Mouse (Mus musculus) lung, postnatal 4 days (tissue): ENCODE measurements at regions not wholly inside any gene's neighbourhood (a gene's known extent, or its start where the extent isn't known, plus 50 kb on each side); places are given as distances from the start of the nearest gene placed in this dataset.
A peak's percentile ranks its signal among the peaks of the same experiment; 100 is the strongest.
"Not testable (repeated sequence)": the region's sequence is repeated elsewhere in the genome, so short reads cannot be mapped to it uniquely, and the experiment has no call there.

Experiments
- DNase-seq, 2 experiments: peaks; one replicate each; pipeline ENCODE4 v3.0.0; 2021

DNA sequence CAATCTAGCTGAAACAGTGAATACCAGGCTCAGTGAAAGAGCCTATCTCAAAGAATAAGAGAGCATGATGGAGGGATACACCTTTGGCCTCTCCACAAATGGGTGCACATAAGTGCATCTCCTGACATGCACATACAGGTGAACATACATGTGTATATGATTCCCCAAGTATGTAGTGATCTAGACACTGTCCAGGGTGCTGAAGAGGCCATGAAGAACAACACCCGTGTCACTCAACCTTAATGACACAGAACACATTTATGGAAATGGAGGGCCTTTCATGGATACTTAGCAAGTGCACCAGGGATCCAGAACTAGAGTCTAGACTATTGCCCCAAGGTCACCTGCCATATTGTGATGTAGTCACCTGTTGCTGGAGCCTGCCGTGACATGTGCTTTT is 56.9 kb downstream of the Spata19 start:
- no peak for DNase-seq

DNA sequence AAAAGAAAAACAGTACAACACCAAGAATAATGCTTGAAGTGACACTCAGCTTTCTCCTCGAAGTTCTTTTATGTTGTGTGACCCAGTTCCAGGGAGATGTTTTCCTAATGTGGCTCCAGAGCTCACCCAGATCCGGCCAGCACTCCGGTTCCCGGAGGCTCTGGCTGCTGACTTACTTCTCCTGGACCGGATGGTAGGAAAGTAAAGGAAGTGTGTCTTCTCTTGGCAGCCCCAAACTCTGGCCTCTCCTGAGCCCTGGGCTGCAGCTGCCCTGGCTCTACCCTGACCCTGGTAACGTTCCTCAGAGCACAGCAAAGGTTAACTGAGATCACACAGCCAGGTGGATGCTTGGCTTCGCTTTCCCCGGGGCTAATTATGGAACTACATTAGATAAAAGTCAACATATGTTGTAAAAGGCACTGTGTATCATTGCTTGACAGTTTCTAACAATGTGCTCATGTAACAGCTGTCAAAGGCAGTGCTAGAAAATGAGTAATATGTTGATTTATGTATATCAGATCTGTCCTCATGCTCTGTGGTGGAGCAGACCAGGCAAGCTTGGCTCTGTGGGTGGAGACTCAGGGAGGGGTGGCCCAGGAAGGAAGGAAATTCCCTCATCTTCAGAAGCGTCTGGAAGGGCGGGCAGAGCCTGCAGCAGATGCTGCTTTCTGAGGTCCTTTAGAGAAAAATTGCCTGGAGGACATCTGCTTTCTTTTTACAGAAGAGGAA is 57.5 kb downstream of the Spata19 start:
- peak in 1 of 2 experiments; percentile 46 for DNase-seq

DNA sequence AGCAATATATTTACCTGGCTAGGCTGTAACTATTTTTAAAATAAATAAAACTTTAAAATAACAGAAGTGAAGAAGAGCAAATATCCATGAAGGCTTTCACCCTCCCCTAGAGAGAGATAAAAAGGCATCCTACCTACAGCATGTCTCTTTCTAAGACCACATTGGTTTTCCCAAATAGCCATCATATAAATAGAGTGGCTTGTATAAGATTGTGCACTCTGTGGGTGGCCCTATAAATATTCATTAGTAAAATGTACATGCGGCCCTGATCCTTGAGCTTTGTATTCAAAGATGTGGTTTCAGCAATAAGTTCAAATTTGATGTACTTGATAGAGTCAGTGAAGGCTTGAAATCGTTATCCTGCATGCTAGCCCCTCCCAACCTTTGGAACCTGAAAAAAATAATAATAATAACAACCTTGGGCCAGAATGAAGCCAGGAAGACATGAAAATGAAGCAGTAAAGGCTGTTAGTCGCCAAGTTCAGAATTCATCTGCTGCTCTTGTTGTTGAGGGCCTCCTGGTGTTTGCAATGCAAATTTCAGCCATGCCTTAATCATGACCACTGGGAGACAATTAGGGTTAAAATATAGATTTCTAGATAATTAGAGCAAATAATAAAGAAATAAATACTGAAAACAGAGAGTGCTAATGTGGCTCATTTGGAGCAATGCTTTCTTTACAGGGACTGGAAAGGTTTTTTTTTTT is 61.9 kb downstream of the Spata19 start:
- DNase-seq = no peak

DNA sequence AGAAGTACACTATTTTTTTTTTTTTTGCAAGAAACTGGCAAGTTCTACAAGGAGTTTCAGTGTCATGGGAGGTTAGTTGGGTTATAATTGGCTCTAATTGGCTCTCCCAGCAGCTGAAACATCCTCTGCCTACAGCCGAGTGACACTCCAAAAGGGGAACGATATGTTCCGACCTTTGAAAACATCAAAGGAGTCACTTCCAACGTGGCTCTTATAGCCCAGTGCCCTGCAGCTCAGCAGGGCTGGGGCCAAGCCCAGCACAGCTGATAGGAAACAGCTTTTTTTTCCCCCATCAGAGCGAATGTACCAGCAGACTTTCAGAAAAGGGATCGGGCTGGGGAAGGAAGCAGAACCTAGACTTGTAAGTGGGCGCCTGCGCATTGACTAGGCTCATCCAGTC is 64.4 kb downstream of the Spata19 start:
- DNase-seq = no peak

DNA sequence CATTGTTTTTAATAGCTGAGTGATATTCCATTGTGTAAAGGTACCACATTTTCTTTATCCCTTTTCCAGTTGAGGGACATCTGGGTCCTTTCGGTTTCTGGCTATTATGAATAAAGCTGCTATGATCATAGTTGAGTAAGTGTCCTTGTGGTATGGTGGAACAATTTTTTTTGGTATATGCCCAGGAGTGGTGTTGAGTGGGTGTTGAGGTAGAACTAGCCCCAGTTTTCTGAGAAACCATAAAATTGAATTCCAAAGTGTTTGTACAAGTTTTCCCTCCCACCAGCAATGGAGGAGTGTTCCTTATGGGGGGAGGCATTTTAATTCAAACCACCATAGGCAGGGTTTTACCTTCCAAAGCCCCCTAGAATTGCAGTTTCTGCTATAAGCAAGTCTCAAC is 67.4 kb downstream of the Spata19 start:
- DNase-seq = no peak

DNA sequence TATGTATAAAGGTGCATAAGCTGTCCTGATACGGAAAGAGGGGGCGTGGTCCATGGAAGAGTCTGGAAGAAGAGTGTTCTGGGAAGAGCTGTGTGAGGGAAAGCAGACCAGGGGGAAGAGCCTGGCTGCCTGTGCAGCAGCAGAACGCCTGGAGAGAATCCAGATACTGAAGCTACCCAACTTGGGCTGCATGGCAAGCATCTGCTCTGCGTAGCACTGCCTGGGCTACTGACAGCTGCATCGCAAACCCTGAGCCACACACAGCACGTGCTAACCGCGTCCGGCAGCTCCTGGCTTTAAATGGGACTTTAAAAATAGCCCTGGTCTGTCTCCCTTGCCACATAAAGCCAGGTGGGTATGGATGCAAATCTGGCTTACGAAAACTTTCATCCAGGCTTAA is 78.9 kb downstream of the Spata19 start:
- no peak for DNase-seq

DNA sequence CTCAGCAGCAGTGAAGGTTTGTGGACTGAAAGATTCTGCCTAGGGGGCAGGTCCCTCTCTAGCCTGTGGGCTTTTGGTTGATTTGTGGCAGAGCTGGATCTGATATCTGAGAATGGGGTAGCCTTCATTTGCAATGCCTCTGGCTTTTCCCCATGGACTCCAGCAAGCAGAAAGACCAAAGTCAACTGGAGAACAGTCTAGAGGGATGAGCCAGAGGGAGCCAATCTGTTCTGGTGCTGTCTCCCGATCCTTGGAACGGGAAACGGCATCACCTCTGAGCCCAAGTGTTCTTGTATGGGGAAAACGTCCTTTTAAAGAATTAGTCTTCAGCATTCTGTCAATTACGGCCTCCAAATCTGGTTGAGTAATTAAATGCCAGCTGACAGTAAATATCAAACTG is 80.0 kb downstream of the Spata19 start:
- no peak for DNase-seq

DNA sequence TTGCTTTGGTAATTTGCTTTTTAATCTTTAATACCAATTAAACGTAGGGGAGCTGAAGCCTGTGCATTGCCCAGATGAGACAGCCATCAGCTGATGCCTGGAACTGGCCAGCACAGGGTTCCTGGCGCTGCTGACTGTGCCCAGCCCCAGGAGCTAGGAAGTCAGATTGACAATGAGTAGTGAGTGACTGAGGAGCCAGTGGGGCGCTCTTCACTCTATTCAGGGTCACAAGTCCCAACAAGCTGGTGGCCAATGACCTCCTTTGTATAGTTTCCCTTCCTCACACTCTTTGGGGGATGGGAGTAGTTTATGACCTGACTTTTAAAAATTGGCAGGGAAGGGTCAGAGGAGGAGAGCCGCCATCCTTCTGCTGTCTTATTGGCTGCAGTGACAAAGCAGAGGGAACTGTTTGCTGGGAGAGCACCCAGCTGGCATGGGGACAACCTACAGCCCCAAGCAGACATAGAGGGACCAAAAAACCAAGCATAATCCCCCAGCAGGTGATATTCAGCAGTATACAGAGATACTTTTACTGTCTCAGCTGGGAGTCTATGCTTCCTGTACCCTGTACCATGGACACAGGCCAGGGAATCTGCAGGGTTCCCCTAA is 80.6 kb downstream of the Spata19 start:
- DNase-seq = no peak

DNA sequence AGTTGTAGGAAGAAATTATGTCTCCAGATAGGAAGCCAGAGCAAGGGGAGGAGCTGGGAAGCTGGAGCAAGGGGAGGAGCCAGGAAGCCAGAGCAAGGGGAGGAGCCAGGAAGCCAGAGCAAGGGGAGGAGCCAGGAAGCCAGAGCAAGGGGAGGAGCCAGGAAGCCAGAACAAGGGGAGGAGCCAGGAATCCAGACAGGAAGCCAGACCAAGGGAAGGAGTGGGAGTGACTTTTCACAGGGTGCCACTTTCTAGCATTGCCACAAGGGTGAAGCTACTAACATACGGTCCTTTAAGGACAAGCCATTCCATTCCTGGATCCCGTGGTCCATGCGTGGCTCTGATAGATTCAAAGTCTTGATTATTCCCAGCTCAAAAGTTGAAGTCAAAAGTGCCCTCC is 81.7 kb downstream of the Spata19 start:
- DNase-seq = no peak

DNA sequence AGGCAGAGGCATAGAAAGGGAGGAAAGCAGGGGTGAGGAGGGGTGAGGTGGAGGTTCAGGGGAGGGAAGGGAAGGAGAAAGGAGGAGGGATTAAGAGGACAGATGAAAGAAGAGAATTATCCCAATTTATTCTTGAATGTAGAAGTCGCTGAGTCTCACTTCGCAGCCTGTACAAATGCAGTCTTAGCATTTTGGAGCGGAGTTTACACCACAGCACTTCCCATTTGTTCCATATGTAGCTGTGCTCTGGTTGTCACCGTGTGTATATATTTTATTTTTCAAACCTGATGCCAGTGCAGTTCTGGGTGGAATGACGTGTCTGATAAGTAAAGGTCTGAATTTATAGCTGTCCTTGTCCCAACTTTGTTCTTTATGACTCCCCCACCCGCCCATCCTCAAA is 105.2 kb downstream of the Spata19 start:
- DNase-seq = no peak

DNA sequence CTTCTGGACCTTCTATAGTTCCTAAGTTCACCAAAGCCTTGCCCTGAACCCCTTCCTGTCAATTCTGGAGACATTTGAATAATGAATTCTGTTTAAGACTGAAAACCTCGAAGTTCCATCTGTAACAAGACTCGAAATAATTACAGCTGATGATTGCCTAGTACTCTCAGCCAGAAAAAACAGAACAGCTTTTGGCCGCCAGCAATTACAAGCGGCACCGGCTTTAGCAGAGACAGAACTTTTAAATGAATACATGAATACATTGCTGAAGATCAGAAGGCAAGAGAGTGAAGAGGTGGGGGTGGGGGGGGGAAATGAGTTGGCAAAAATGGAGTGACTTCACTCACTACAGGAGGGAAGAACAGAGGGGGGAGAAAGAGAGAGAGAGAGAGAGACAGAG is 112.6 kb downstream of the Spata19 start:
- no peak for DNase-seq

DNA sequence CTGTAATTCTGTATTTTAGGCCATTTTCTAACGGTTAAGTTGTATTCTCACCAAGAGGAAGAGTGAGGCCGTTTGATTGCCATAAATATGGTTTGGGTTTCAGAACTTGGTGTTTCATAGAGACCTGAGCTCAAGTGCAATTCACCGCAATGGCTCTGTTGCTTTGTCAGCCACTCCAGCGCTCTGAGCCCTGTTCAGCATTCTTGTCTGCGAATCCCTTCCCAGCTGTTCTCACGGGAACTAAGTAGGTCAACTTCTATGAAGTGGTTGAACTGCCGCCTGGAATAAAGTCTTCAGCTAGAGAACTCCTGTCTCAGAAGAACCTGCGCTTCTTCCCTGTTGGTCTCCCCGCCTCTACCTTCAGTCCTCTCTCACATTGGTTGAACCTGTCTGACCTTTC is 113.1 kb downstream of the Spata19 start:
- DNase-seq = no peak

DNA sequence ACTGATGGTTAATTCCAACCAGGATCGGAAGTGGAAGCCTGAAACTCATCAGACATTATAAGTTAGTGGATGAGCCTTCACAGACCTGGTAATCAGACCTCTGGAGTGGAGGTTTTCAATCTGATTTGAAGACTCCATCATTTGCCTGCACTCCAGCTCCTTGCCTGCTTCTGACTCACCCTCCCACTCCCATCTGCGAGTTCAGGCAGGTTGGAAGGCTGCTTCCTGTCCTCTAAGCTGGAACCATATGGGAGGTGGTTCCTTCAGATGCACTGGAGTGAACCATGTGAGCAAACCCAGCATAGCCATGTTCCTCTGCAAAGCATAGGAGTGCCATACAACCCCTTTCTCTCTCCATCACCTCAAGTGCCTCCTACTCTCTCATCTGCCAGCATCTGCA is 114.6 kb downstream of the Spata19 start:
- DNase-seq = no peak

DNA sequence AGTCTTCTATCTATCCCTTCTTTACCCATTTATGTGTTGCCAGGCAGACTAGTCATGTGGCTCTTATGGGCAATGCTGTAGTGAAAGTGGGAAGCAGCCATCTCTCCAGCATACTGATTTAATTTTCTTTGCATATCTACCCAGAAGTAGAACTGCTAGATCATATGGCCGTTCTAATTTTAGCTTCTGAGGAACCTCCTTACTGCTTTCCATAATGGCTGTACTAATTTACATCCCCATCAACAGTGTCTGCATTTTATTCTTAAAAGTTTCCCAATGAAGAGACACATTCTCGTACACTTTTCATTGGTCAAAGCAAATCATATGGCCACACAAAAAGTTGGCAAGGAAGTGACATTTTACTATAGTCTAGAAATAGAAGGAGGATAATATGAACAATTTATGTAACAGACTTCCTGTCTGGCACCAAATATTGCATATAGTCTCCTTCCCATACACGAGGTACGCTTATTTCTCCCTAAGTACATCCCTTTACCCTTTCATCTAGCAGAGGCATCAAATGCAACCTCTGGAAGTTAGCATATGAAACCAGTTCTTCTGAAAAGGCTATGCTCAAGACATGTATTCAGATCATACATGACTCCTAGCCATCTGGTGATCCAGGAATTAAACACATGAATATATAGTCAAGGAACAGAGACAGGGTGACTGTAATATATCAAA is 119.0 kb downstream of the Spata19 start:
- DNase-seq = no peak

DNA sequence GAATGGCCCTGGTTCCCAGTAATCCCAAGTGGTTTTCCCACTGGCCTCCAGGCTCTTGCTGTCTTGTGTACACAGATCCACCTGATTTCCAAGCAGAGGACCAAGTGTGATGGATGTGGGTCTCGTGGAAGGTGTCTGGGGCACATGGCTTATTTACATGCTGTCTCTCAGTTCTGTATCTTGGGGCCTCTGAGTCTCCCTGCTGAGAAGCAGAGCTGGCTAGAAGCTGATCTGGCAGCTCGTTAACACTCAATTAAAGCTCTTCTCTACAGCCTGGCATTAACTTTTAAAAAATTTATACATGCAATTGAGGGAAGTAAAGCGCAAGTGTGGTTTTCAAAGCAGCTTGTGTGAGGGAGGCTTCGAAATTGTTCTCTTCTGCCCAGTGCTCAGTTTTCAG is 121.4 kb downstream of the Spata19 start:
- no peak for DNase-seq

DNA sequence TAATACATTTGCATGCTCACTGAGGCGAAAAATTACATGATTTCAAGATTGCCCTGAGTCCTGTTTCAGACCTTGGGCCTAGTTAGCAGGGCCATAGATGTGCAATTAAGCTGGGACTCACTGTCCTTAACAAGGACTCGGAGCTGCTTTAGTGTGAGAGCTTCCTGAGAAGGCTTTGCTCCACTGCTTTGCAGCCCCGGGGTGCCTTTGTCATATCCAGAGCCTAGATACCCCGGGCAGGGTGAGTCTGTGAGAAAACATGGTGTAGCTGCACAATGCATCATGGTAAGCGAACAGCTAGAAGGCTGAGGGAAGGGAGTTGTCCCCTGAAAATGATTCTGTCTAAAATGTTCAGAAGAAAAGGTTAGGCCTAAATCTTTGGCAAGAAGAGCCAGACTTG is 123.1 kb downstream of the Spata19 start:
- no peak for DNase-seq

DNA sequence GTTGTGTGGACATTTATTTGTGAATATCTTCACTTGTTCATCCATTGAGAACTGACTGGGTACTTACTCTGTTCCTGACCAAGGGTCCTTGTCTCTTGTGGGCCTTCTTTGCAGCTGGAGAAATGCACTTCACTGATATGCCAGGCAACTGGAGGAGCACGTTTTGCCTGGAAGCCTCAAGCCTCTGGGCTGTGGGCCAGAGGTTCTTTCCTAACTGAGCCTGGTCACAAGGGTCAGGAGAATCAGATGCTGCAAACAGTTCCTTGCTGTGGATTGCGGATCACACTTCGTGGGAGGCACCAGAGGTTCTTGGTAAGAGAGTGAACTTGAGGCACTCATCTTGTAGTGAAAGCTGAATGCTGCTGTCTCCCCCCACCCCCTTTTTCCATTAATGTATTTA is 124.6 kb downstream of the Spata19 start:
- peak; percentile 9 to 51 for DNase-seq

DNA sequence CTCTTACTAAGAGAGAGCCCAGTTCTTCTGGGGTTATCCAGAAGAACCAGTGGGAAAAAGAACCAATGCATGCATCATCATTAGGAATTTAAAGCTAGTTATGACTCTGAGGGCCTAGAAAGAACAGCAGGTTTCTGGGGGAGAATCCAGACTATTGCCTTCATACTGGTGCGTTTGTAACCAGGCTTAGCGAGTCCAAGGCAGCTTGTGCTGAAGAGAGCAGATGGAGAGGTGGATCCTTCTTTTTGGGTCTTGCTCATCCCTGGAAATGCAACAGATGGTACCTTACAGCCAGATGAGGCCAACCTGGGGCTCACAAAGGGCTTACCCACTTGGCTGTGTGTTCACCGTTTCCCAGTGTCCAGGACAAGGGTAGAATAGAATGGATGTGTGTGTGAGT is 130.1 kb downstream of the Spata19 start:
- DNase-seq = no peak

DNA sequence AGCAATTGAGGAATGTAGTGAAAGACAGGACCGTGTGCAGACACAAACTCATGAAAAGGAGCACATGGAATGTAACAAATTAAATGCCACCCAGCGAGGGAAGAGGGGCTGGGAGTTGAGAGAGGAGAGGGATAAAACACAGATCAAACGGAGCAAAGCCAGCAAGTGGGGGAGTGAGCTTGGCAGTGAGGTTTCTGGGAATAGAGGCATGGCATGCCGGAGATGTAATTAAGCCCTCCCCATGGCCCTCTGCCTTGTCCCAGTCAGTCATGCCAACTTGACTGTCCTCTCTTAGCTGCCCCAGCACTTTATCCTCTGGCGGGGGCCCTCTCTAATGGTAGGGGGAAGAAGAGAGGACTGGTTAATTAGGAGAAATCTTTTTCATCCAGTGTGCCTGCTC is 141.9 kb downstream of the Spata19 start:
- DNase-seq = no peak

DNA sequence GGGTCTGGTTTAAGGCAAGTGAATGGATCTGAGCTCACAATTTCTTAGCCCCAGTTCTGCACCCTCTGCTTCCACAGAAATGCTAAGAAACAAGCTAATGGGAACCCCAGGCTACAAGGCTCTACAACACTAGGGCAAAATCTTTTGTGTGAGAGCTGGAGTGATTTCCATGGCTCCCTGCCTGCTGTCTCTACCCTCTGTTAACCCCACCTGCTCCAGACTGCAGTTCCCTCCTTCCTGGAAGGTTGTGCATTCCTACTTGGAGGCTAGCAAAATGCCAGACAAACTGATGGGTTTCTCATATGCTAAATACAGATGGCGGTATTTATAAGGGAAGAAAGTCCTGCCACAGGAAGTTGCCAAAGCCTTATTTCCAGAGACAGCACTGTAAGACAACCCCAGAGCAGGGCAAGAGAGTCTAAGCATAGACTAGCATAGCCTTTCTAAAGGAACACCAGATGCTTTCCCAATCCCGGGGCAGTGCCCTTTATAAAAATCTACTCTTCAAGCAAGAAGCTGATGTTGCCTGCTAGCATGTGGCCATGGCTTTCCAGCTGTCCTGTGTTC is 145.1 kb downstream of the Spata19 start:
- no peak for DNase-seq

DNA sequence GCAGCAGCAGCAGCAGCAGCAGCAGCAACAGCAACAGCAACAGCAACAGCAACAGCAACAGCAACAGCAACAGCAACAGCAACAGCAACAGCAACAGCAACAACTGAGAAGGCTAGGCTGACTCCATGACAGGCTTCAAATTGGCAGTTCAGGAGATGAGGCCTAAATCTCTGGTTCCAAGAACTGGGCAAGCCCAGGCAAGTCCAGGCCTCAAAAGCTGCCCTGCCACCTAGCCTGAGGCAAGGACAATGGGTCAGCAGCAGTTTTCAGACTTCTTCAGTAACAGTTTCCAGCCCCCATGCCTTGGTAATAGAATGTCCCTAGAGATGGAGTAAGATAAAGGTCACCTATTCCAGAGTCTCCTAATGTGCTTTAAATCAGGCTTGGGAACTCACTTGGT is 158.1 kb downstream of the Spata19 start:
- DNase-seq = not testable (repeated sequence)

DNA sequence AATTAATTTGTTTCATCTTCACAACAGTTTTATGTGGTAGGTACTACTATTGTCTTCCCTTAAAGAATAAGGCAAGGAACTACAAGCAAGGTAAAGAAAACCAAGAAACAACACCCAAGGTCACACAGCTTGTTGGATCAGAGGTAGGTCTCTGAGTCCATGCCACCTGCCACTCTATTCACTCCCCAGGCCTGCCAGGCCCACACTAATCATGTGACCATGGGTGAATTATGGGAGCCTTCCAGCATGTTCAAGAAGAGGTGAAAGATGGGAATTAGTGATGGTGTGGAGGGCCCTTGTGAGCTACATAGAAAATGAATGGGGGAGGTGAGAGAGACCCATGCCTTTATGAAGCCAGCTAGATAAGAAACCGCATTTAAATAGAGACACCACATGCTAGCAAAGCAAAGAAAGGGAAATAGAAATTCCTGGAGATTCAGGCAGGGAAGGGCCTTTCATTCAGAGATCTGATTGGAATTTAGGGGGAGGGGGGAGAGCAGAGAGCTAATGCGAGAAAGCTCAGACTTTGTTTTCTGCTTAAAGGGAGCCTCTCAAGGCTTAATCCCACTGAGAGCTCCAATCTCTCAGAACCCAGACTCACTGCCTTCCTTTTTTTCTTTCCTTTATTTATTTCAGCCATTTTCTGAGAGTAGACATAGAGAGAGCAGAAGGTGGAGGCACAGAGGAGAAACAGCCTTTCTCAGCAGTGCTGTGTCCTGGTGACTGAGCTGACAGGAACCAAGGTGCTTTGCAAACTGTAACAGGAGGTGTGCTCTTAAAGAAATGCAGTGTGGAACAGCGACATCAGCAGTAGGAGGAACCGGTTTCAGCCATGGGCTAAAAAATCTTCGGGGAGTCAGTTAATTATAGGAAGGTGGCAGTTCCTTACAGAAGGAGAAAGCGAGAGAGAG is 160.0 kb downstream of the Spata19 start:
- DNase-seq = no peak
